Mouse (Mus musculus): ENCODE results near the gene Syt11. TPM values are rescaled to one million over a fixed set of nuclear protein-coding genes. Genes with fewer than 3 reads are reported as not detected.
"Not testable (repeated sequence)": the region's sequence is repeated elsewhere in the genome, so short reads cannot be mapped to it uniquely, and the experiment has no call there.

Syt11 gene
- polyA plus RNA-seq (2015; fragmentation: Nextera tagmentation; extraction: Ambion mirVana), result 200 and 211 TPM in 2 replicates

- not testable (repeated sequence) for H3K9me3 ChIP-seq; H3K27me3 ChIP-seq; H3K36me3 ChIP-seq; H3K4me1 ChIP-seq (replicated peaks)
- H3K9ac ChIP-seq (replicated peaks), result peak within 1 kb of the TSS; percentile 48; the same call in 1 of the 2 replicates
- ATAC-seq, result peak; percentile 59
- H3K27ac ChIP-seq, result peak within 1 kb of the TSS; percentile 84
- H3K4me2 ChIP-seq (replicated peaks), result peak within 1 kb of the TSS; percentile 53
- H3K4me3 ChIP-seq (replicated peaks), result peak within 1 kb of the TSS; percentile 43
- 2% methylated on average over 35 of the region's 51 CpGs for WGBS
Observed at GRCm38 (mm10) chr3:88774939-88775841, at the start of gene Syt11. Gene Syt11, minus strand, starts transcription at chr3:88775164.

DNA sequence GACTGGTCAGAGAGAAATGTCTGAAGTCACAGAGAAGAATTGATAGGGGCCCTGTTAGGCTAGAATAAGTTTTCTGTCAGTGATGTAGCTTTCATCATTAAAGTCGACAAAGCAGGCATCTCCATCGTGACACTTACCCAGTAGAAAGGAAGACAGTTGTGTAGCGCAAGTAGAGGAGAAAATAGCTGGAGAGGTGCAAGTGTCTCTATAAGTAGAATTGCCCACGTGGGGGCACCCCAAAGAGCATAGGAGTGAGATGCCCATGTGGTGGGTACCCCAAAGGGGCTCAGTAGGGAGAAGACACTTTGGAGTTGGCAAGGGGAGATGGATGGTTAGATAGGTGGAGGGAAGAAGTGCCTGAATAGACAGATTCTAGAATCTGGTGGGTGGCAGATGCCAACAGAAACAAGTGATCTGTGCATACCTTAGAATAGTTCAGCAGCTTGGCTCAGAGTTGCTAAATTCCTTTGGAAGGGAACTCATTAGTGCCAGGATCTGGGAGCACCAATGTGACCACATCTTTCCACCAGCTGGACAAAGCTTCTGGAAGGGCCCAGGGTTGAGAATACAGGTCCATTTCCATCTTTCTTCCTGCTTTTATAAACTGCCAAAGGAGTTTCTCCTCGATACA is 29.1 kb upstream of the Syt11 start:
- WGBS, result 96% methylated on average over 5 of the region's 5 CpGs
- H3K4me3 ChIP-seq (replicated peaks), result no peak overlapping the region
- H3K27me3 ChIP-seq, result no peaks in the 10 kb centered on the region
- H3K4me1 ChIP-seq (replicated peaks), result no peaks in the 10 kb centered on the region
- ATAC-seq, result no peak
- H3K9me3 ChIP-seq, result no peaks in the 10 kb centered on the region
- no peak overlapping the region for H3K9ac ChIP-seq (replicated peaks)
- H3K27ac ChIP-seq, result no peak overlapping the region
- peaks cover 28% of the 10 kb centered on the region for H3K36me3 ChIP-seq
- no peak overlapping the region for H3K4me2 ChIP-seq (replicated peaks)

DNA sequence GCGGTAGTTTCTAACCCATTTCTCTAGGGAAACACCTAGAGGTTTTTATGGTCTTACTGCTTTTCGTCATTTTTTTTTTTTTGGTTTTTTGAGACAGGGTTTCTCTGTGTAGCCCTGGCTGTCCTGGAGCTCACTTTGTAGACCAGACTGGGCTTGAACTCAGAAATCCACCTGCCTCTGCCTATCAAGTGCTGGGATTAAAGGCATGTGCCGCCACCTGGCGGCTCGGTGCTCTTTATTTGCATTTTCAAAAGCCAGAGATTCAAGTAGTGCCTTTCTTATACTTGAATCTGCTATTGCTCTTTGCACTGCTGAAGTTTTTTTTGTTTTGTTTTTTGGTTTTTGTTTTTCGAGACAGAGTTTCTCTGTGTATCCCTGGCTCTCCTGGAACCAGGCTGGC is 22.5 kb upstream of the Syt11 start:
- H3K9me3 ChIP-seq; H3K4me1 ChIP-seq (replicated peaks); H3K36me3 ChIP-seq; ATAC-seq; H3K27ac ChIP-seq; H3K4me2 ChIP-seq (replicated peaks); H3K4me3 ChIP-seq (replicated peaks); H3K9ac ChIP-seq (replicated peaks); H3K27me3 ChIP-seq: not testable (repeated sequence)
- 94% methylated on average over 6 of the region's 6 CpGs for WGBS

DNA sequence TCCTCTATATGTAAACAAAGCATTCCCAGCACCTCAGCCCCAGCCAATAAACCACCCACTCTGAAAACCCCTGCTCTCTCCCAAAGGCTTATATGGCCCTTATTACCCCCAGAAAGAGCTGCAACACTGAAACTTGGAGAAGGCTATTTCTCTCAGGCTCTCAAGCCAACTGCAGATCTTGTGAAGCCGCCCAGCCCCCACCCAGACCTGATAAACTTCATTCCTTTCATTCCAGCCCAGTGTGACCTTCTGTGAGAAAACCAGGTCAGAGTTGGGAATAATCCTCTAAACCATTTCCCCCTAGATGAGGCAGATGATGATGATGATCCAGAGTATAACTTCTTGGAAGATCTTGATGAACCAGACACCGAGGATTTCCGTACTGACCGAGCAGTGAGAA is 13.1 kb upstream of the Syt11 start:
- H3K4me2 ChIP-seq (replicated peaks); H3K4me3 ChIP-seq (replicated peaks); H3K4me1 ChIP-seq (replicated peaks); H3K9me3 ChIP-seq; H3K36me3 ChIP-seq; ATAC-seq; H3K27ac ChIP-seq; H3K9ac ChIP-seq (replicated peaks); H3K27me3 ChIP-seq: not testable (repeated sequence)
- WGBS, result 93% methylated on average over 2 of the region's 4 CpGs

DNA sequence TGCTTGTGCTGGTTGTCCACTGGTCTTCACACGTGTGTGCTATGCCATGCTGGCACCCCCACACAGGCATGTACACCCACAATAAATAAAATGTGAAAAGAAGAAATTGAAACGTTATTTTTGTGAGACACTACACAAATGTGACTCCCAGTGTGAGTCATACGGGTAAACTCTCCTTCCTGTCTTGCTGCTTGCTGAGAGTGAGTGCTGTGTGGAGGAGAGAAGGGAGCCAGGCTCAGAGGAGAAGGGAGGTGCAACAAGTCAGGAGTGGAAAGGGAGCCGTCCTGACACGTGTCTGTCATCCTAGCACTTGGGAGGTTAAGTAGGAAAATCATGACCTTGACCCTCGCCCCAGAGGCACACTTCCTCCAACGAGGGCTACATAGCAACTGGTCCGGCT is 11.8 kb upstream of the Syt11 start:
- not testable (repeated sequence) for H3K36me3 ChIP-seq; H3K4me2 ChIP-seq (replicated peaks); H3K27ac ChIP-seq; ATAC-seq; H3K9me3 ChIP-seq; H3K4me1 ChIP-seq (replicated peaks); H3K9ac ChIP-seq (replicated peaks); H3K4me3 ChIP-seq (replicated peaks); H3K27me3 ChIP-seq
- WGBS, result no CpG with 5 or more reads among the region's 8 CpGs

- WGBS, result 89% methylated on average over 1 of the region's 4 CpGs
- H3K4me2 ChIP-seq (replicated peaks); H3K4me3 ChIP-seq (replicated peaks); H3K27me3 ChIP-seq; H3K4me1 ChIP-seq (replicated peaks); H3K36me3 ChIP-seq; ATAC-seq; H3K9me3 ChIP-seq; H3K27ac ChIP-seq; H3K9ac ChIP-seq (replicated peaks): not testable (repeated sequence)
Observed at GRCm38 (mm10) chr3:88786323-88786722, 11.4 kb upstream of the Syt11 start.

- no peak for ATAC-seq
- Histone ChIP-seq H3K4me1 (replicated peaks) (no peaks in the 10 kb centered on the region), H3K27me3 (no peaks in the 10 kb centered on the region), H3K4me2 (replicated peaks) (no peak overlapping the region), H3K9me3 (no peaks in the 10 kb centered on the region), H3K4me3 (replicated peaks) (no peak overlapping the region), H3K36me3 (peaks cover 8% of the 10 kb centered on the region), H3K9ac (replicated peaks) (no peak overlapping the region), H3K27ac (no peak overlapping the region)
- WGBS, result 96% methylated on average over 5 of the region's 5 CpGs
Observed at GRCm38 (mm10) chr3:88784889-88785288, 9.9 kb upstream of the Syt11 start.

DNA sequence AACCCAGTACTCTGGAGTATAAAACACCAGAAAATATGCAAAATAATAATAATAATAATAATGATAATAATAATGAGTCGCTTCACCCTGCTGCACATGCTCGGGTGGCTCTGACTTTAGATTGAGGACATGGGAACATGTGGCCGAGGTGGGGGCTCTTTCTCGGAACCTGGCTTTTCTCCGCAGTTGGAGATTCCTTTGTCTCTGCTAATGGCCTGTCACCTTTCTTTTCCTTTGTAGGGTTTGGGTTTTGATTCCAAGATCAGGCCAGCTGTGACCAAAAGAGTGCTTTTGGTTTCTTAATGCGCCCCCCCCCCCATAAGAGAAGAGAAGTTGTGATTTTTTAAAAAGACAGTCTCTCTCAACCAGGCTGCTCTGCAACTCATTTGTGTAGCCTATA is 1.8 kb downstream of the Syt11 start:
- not testable (repeated sequence) for H3K36me3 ChIP-seq; H3K4me3 ChIP-seq (replicated peaks); H3K9ac ChIP-seq (replicated peaks); H3K27me3 ChIP-seq; H3K4me1 ChIP-seq (replicated peaks); H3K27ac ChIP-seq; ATAC-seq; H3K9me3 ChIP-seq; H3K4me2 ChIP-seq (replicated peaks)
- 88% methylated on average over 6 of the region's 6 CpGs for WGBS

GRCm38 (mm10) chr3:88772399-88772798 is 2.6 kb downstream of the Syt11 start:
- H3K4me1 ChIP-seq (replicated peaks); H3K9ac ChIP-seq (replicated peaks); H3K9me3 ChIP-seq; H3K27me3 ChIP-seq; H3K36me3 ChIP-seq: not testable (repeated sequence)
- peak overlapping the region; percentile 54; the same call in 1 of the 2 replicates for H3K27ac ChIP-seq
- peak overlapping the region; percentile 58 for H3K4me3 ChIP-seq (replicated peaks)
- peak; percentile 86 for ATAC-seq
- under 1% methylated on average over 19 of the region's 19 CpGs for WGBS
- H3K4me2 ChIP-seq (replicated peaks), result peak overlapping the region; percentile 55

- ATAC-seq, result peak; percentile 50
- H3K36me3 ChIP-seq; H3K4me1 ChIP-seq (replicated peaks); H3K27me3 ChIP-seq; H3K9me3 ChIP-seq: not testable (repeated sequence)
- H3K4me3 ChIP-seq (replicated peaks), result peak overlapping the region; percentile 58
- peak overlapping the region; percentile 81 for H3K9ac ChIP-seq (replicated peaks)
- 0% methylated on average over 3 of the region's 6 CpGs for WGBS
- H3K27ac ChIP-seq, result peak overlapping the region; percentile 93
- H3K4me2 ChIP-seq (replicated peaks), result peak overlapping the region; percentile 55
Observed at GRCm38 (mm10) chr3:88771941-88772280, 3.1 kb downstream of the Syt11 start.

DNA sequence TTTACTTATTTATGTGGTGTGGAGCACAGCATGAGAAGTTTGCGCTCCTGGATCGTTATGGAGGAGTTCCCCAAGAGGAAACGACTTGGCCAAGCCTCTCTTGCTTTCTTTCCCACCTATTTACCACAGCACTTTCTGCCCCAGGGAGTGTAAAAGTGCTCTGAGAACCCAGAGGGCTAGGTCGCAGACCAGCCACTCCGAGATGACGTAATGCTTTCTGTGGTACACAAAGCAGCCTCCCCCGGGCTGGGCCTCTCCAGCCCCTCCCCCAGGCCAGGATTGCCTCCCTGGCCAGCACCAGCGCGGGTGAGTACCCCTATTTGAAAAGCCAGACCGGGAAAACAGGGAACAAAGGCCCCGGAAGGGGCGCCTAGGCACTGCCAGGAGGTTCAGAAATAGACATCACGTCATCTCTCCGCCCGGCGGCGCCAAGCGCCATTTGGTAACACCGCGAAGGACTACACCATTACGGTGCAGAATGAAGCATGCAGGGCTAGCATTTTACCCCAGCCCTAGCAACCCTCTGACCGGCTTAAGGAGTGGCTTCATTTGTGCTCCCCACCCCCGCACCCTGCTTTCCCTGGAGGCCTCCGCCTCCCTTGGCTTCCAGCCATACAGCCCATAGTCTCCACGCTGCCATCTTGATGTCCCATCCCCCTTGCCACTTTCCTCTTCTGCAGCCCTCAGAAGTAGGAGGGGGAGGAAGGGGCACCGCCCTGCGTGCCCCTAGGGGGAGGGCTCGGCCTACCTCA is 3.6 kb downstream of the Syt11 start:
- ATAC-seq, result peak; percentile 83
- H3K36me3 ChIP-seq; H3K27me3 ChIP-seq; H3K4me1 ChIP-seq (replicated peaks); H3K9me3 ChIP-seq: not testable (repeated sequence)
- Histone ChIP-seq H3K27ac (peak overlapping the region; percentile 93), H3K4me2 (replicated peaks) (peak overlapping the region; percentile 55), H3K9ac (replicated peaks) (peak overlapping the region; percentile 81), H3K4me3 (replicated peaks) (peak overlapping the region; percentile 58)
- WGBS, result 2% methylated on average over 22 of the region's 28 CpGs

GRCm38 (mm10) chr3:88762401-88762831 is 12.5 kb downstream of the Syt11 start:
- Histone ChIP-seq H3K4me3 (replicated peaks) (no peak overlapping the region), H3K36me3 (peaks cover 72% of the 10 kb centered on the region), H3K9ac (replicated peaks) (no peak overlapping the region), H3K27me3 (no peaks in the 10 kb centered on the region), H3K27ac (peak overlapping the region; percentile 47; the same call in 1 of the 2 replicates), H3K4me1 (replicated peaks) (peaks cover 48% of the 10 kb centered on the region), H3K4me2 (replicated peaks) (no peak overlapping the region), H3K9me3 (no peaks in the 10 kb centered on the region)
- no peak for ATAC-seq
- WGBS, result 49% methylated on average over 6 of the region's 6 CpGs

All from midbrain, embryonic 13.5 days (tissue).